Mouse (Mus musculus): ENCODE measurements around the gene Pirt.

GRCm38 (mm10) chr11:66942011-66942410, 30.2 kb downstream of the Pirt start:
- TF ChIP-seq CTCF (IDR thresholded peaks at IDR 0.05; ENCODE audit: low read depth, low read length) (no peak), GATA1 (IDR thresholded peaks at IDR 0.05; ENCODE audit: borderline replicate concordance, low read length) (no peak)
